Mouse (Mus musculus): Measurements from ENCODE around the gene Tspan8. TPM values are rescaled to one million over a fixed set of nuclear protein-coding genes. Genes with fewer than 3 reads are reported as not detected.
"Not testable (repeated sequence)": the region's sequence is repeated elsewhere in the genome, so short reads cannot be mapped to it uniquely, and the experiment has no call there.

Gene Tspan8
- polyA plus RNA-seq, 1 experiment = 72.3 TPM

DNA sequence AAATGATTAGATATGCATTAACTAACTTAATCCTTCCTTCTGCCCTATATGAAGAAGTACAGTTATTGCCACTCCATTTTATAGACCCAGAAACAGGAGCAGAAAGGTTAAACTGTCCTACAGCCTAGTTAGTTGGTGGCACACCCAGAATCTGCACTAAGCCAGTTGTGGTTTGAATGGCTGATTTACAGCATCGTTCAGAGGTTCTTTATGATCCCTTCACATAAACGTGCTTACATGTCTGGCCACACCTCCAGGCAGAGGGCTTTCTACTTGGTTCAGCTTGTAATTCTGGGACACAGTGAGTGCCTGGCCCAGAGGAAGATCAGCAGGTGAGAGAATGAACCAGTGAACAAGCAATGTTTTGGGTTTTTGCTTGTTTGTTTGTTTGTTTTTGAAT, 33.4 kb upstream of the Tspan8 start:
- H3K4me1 ChIP-seq (ENCODE audit: control insufficient read depth, insufficient read depth, insufficient read length, low read length) = peaks cover 5% of the 10 kb centered on the region
- H3K27ac ChIP-seq (ENCODE audit: insufficient read depth, low read depth, low read length) = no peak overlapping the region
- H3K27me3 ChIP-seq (ENCODE audit: control insufficient read depth, insufficient read depth, low read length) = no peaks in the 10 kb centered on the region
- H3K4me3 ChIP-seq (ENCODE audit: low read depth, low read length) = no peak overlapping the region
- H3K36me3 ChIP-seq (ENCODE audit: control insufficient read depth, insufficient read depth, low read length) = no peaks in the 10 kb centered on the region
- TF ChIP-seq CTCF (IDR thresholded peaks at IDR 0.05; ENCODE audit: extremely low read depth, insufficient read length, insufficient replicate concordance, low read depth, low read length) (no peak), POLR2A (IDR thresholded peaks at IDR 0.05; ENCODE audit: low read depth, low read length) (no peak)
- WGBS = 21% methylated on average over 2 of the region's 2 CpGs

DNA sequence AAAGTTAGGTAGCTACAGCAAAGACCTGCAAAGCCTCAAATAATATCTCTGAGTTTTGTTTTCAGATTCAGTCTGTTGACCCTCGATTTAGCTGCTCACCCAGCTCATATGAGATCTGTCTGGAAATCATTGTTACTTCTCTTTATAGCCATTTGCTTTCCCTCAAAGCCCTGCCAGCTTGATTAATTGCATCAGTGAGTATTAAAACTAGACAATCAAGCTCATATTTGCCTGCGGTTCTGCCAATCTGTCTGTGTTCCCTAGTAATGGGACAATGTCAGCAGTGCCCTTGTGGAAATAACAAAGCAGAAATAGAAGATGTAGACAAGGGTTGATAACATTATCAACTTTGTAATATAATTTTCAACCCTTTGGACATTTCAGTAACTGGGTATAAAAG, 25.8 kb upstream of the Tspan8 start:
- Histone ChIP-seq H3K4me1 (ENCODE audit: control insufficient read depth, insufficient read depth, insufficient read length, low read length) (no peaks in the 10 kb centered on the region; the same call in 1 of the 2 replicates), H3K4me3 (ENCODE audit: low read depth, low read length) (no peak overlapping the region), H3K36me3 (ENCODE audit: control insufficient read depth, insufficient read depth, low read length) (no peaks in the 10 kb centered on the region), H3K27me3 (ENCODE audit: control insufficient read depth, insufficient read depth, low read length) (no peaks in the 10 kb centered on the region), H3K27ac (ENCODE audit: insufficient read depth, low read depth, low read length) (no peak overlapping the region)
- 61% methylated on average over 2 of the region's 2 CpGs for WGBS
- no peak for TF ChIP-seq CTCF (IDR thresholded peaks at IDR 0.05; ENCODE audit: extremely low read depth, insufficient read length, insufficient replicate concordance, low read depth, low read length)
- TF ChIP-seq POLR2A (IDR thresholded peaks at IDR 0.05; ENCODE audit: low read depth, low read length) = no peak

DNA sequence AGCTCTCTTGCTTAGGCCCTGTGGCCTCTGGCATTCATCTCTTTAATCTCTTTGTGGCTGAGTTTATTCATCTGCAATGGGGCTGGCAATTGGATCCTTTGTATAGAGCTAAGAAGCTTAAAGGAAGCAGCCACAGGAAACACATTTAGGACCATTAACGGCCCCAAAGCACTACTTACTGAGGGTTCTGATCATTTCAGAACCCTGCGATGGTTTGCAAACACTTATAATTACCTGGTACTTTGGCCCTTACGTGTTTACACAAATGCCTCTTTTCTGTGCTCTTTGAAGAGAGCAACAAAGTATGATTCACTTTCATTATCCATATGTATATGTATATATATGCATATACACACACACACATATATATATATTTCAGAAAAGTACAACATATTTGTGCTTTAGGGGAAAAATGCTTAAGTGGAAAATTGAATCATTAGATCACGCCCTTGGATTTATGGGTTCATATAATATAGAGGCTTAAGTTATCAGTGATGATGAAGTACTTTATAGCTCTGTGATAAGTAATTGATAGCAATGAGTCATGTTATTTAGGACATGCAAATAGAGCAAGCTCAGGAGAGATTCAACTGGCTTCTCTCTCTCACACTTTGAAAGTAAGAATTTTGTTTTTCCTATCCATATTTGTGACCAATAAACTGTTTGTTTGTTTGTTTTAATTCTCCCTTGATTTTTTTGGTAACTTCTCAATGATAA, 20.4 kb upstream of the Tspan8 start:
- H3K4me3 ChIP-seq (ENCODE audit: low read depth, low read length) = no peak overlapping the region
- no peaks in the 10 kb centered on the region for H3K36me3 ChIP-seq (ENCODE audit: control insufficient read depth, insufficient read depth, low read length)
- no peaks in the 10 kb centered on the region; the same call in 1 of the 2 replicates for H3K4me1 ChIP-seq (ENCODE audit: control insufficient read depth, insufficient read depth, insufficient read length, low read length)
- H3K27me3 ChIP-seq (ENCODE audit: control insufficient read depth, insufficient read depth, low read length) = no peaks in the 10 kb centered on the region
- 20% methylated on average over 4 of the region's 4 CpGs for WGBS
- no peak overlapping the region for H3K27ac ChIP-seq (ENCODE audit: insufficient read depth, low read depth, low read length)
- TF ChIP-seq CTCF (IDR thresholded peaks at IDR 0.05; ENCODE audit: extremely low read depth, insufficient read length, insufficient replicate concordance, low read depth, low read length) (no peak), POLR2A (IDR thresholded peaks at IDR 0.05; ENCODE audit: low read depth, low read length) (no peak)

DNA sequence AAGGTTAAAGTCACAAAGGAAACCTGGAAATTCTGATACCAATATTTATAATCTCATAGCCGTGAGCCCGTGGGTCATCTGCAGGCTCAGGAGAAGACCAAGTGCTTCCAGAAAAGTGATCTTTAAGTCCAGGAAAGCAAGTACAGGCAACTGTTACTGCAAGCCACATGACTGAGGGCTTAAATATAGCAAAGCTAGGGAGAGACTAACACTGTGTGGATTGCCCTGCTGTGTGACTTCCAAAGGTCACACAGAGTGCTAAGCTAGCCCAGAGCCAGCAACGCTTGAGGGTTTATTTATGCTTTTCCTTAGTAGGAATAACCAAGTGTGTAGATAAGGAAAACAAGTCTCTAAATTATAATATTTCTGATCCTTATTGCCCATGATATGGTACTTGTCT, 15.2 kb upstream of the Tspan8 start:
- no peaks in the 10 kb centered on the region for H3K27me3 ChIP-seq (ENCODE audit: control insufficient read depth, insufficient read depth, low read length)
- no peaks in the 10 kb centered on the region for H3K36me3 ChIP-seq (ENCODE audit: control insufficient read depth, insufficient read depth, low read length)
- H3K27ac ChIP-seq (ENCODE audit: insufficient read depth, low read depth, low read length) = no peak overlapping the region
- WGBS = 16% methylated on average over 3 of the region's 3 CpGs
- no peaks in the 10 kb centered on the region; the same call in 1 of the 2 replicates for H3K4me1 ChIP-seq (ENCODE audit: control insufficient read depth, insufficient read depth, insufficient read length, low read length)
- TF ChIP-seq CTCF (IDR thresholded peaks at IDR 0.05; ENCODE audit: extremely low read depth, insufficient read length, insufficient replicate concordance, low read depth, low read length) (no peak), POLR2A (IDR thresholded peaks at IDR 0.05; ENCODE audit: low read depth, low read length) (no peak)
- H3K4me3 ChIP-seq (ENCODE audit: low read depth, low read length) = no peak overlapping the region

DNA sequence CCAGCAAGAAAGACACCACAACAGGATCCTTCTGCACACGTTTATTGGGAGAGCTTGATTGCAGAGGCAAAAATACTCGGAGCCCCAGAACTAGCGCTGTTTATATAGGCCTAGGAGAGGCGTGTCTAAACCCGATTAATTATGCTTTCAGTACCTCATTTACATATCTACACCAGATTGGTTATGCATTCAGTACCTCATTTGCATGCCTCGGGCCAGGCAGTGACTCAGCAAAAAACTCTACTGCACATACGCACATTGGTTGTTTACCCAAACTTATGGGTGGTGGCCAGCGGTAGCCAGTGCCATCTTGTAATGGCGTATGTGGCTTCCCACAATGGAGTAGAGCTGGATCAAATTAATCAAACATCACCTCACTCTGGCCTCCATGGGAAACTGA, 13.6 kb upstream of the Tspan8 start:
- H3K36me3 ChIP-seq (ENCODE audit: control insufficient read depth, insufficient read depth, low read length); H3K27ac ChIP-seq (ENCODE audit: insufficient read depth, low read depth, low read length); H3K4me3 ChIP-seq (ENCODE audit: low read depth, low read length); H3K27me3 ChIP-seq (ENCODE audit: control insufficient read depth, insufficient read depth, low read length); H3K4me1 ChIP-seq (ENCODE audit: control insufficient read depth, insufficient read depth, insufficient read length, low read length): not testable (repeated sequence)
- 94% methylated on average over 9 of the region's 9 CpGs for WGBS

DNA sequence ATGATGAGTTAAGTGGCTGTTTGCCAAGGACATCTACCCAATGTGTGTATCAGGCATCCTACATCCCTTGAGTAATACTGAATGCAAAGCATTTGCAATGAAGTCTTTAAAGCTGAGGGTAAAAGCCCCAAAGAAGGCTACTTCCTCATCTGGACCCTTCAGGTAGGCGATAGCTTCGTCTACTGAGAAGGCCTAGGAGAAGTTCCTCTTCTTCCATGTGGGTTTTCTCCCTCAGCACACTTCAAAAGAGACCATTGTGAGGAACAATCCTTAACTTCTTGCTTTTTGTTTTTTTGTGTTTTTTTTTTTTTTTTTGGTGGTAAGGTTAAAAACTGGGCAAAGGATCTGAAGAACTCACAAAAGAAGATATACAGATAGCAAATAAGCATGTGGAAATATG, 12.9 kb upstream of the Tspan8 start:
- Histone ChIP-seq H3K4me1 (ENCODE audit: control insufficient read depth, insufficient read depth, insufficient read length, low read length) (no peaks in the 10 kb centered on the region; the same call in 1 of the 2 replicates), H3K4me3 (ENCODE audit: low read depth, low read length) (no peak overlapping the region), H3K27ac (ENCODE audit: insufficient read depth, low read depth, low read length) (no peak overlapping the region), H3K27me3 (ENCODE audit: control insufficient read depth, insufficient read depth, low read length) (no peaks in the 10 kb centered on the region), H3K36me3 (ENCODE audit: control insufficient read depth, insufficient read depth, low read length) (no peaks in the 10 kb centered on the region)
- no peak for TF ChIP-seq POLR2A (IDR thresholded peaks at IDR 0.05; ENCODE audit: low read depth, low read length)
- TF ChIP-seq CTCF (IDR thresholded peaks at IDR 0.05; ENCODE audit: extremely low read depth, insufficient read length, insufficient replicate concordance, low read depth, low read length) = no peak
- WGBS = 88% methylated on average over 2 of the region's 2 CpGs

DNA sequence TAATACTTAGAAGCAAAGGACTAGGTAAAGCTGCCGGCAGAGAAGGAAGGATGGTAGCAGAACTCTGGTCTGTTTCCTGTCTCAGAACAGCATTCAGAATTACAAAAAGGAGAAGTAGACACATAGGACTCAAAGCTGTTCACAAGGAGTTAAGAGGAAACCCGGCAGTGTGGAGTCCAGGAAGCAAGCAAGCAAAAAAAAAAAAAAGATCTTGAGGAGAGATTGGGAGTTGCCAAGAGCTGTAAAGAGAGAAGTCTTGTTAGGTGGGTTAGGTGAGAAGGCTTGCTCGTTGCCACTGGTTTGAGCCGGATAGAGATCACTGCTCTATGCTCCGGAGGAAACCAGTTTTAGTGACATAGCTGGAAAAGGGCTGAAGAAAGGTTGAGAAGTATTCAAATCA, 10.6 kb upstream of the Tspan8 start:
- no peaks in the 10 kb centered on the region for H3K36me3 ChIP-seq (ENCODE audit: control insufficient read depth, insufficient read depth, low read length)
- 18% methylated on average over 5 of the region's 5 CpGs for WGBS
- TF ChIP-seq CTCF (IDR thresholded peaks at IDR 0.05; ENCODE audit: extremely low read depth, insufficient read length, insufficient replicate concordance, low read depth, low read length) = no peak
- no peak for TF ChIP-seq POLR2A (IDR thresholded peaks at IDR 0.05; ENCODE audit: low read depth, low read length)
- no peak overlapping the region for H3K4me3 ChIP-seq (ENCODE audit: low read depth, low read length)
- no peak overlapping the region for H3K27ac ChIP-seq (ENCODE audit: insufficient read depth, low read depth, low read length)
- H3K4me1 ChIP-seq (ENCODE audit: control insufficient read depth, insufficient read depth, insufficient read length, low read length) = peaks cover 5% of the 10 kb centered on the region; the same call in 1 of the 2 replicates
- no peaks in the 10 kb centered on the region for H3K27me3 ChIP-seq (ENCODE audit: control insufficient read depth, insufficient read depth, low read length)

All from small intestine, adult 2 months (tissue).